ENCODE assay signal across 8 mouse cellular contexts in the genomic region with DNA sequence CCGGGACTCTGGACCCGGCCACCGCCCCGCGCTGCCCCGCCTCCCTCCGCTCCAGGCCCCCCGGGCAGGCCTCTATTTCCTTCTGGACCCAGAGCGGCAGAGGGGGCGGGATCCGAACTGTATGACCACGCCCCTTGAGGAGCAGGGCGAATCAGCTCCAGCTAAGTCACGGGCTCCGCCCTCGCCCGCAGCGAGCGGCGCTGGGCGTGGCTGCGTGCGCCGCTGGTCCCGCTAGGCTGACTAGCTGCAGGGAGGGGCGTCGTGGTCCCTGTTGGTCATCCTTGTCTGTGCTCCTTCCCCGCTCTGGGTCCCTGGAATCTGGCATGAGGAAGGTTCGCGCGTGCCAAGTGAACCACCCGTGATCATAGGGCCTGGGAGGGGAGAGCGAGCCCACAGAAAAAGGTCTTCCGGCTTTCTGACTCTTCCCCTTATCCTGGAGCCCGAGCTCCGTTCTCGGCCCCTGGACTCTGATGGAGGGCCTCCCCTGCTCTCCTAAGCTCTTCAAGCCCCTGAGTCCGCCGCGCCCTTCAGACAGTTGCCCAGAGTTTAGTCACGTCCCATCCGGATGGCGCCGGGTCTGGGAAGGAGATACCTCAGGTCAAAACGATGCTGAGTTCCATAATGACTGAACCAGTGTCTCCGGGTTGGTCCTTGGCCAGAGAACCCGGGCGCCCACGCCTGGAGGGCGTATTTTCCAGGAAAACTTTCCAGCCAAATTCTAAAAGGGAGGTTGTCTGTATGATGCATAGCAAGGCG. TPM values are rescaled to one million over a fixed set of nuclear protein-coding genes. Genes with fewer than 3 reads are reported as not detected.
A peak's percentile ranks its signal among the peaks of the same experiment; 100 is the strongest.
DNase-seq lines count a peak whose midpoint lies in the region; ATAC-seq lines count a peak whose summit lies in the region.

A gene (minus strand): TSS at position 144 of the 756 bp plus-strand sequence.

- 0 out of 2 replicates have a peak, but pooled peaks cover 4% of the 10 kb centered on the region for H3K36me3 ChIP-seq in heart, embryonic 14.5 days (ENCODE audit: control insufficient read depth, insufficient read depth, low read length)
- H3K36me3 ChIP-seq in liver, embryonic 13.5 days, result 0 out of 2 replicates have a peak, but pooled peaks cover 2% of the 10 kb centered on the region
- H3K36me3 ChIP-seq in stomach, embryonic 16.5 days (ENCODE audit: control insufficient read depth, insufficient read depth, low read length), result no peaks in the 10 kb centered on the region

- H3K27ac ChIP-seq in brown adipose tissue, adult 24 weeks (replicated peaks; ENCODE audit: low read depth, low read length), result peak within 1 kb of the TSS; percentile 72
- H3K27ac ChIP-seq in heart, embryonic 14.5 days (replicated peaks in 1 of 2; ENCODE audit: control insufficient read depth in 1 of 2, insufficient read depth in 1 of 2, low read depth in 2 of 2, low read length in 2 of 2), result peak within 1 kb of the TSS; percentile 91 to 92
- peak within 1 kb of the TSS; percentile 78 for H3K27ac ChIP-seq in liver, embryonic 13.5 days
- peak within 1 kb of the TSS; percentile 96 for H3K27ac ChIP-seq in stomach, embryonic 16.5 days (ENCODE audit: low read length)

- H3K4me1 ChIP-seq in brown adipose tissue, adult 24 weeks (ENCODE audit: control insufficient read depth, insufficient read depth, insufficient read length, low read length), result peaks cover 3% of the 10 kb centered on the region; the same call in 1 of the 2 replicates
- peaks cover 3 to 22% of the 10 kb centered on the region in 2 experiments; a peak in 3 of 4 replicates for H3K4me1 ChIP-seq in heart, embryonic 14.5 days (ENCODE audit: control insufficient read depth in 2 of 2, insufficient read depth in 2 of 2, low read length in 2 of 2)
- peaks cover 20% of the 10 kb centered on the region for H3K4me1 ChIP-seq in liver, embryonic 13.5 days (replicated peaks)
- peaks cover 10% of the 10 kb centered on the region for H3K4me1 ChIP-seq in stomach, embryonic 16.5 days (ENCODE audit: control insufficient read depth, insufficient read depth, low read length)

- H3K9me3 ChIP-seq in heart, embryonic 14.5 days (ENCODE audit: control insufficient read depth, low read length), result no peaks in the 10 kb centered on the region
- no peaks in the 10 kb centered on the region for H3K9me3 ChIP-seq in liver, embryonic 13.5 days (replicated peaks)
- H3K9me3 ChIP-seq in stomach, embryonic 16.5 days (replicated peaks; ENCODE audit: control insufficient read depth, low read length), result no peaks in the 10 kb centered on the region

- no peaks in the 10 kb centered on the region for H3K27me3 ChIP-seq in heart, embryonic 14.5 days (ENCODE audit: control insufficient read depth, insufficient read depth, low read length)
- H3K27me3 ChIP-seq in liver, embryonic 13.5 days, result no peaks in the 10 kb centered on the region
- H3K27me3 ChIP-seq in stomach, embryonic 16.5 days (ENCODE audit: control insufficient read depth, insufficient read depth, low read length), result no peaks in the 10 kb centered on the region

- peak within 1 kb of the TSS; percentile 75 for H3K9ac ChIP-seq in heart, embryonic 14.5 days (ENCODE audit: low read length)
- H3K9ac ChIP-seq in liver, embryonic 13.5 days, result peak within 1 kb of the TSS; percentile 85
- peak within 1 kb of the TSS; percentile 82 for H3K9ac ChIP-seq in stomach, embryonic 16.5 days (ENCODE audit: low read length)

- WGBS in heart, embryonic 14.5 days, result under 1% methylated on average over 44 of the region's 51 CpGs
- under 1% methylated on average over 51 of the region's 51 CpGs for WGBS in liver, embryonic 13.5 days (ENCODE audit: insufficient replicate concordance)
- under 1% methylated on average over 51 of the region's 51 CpGs for WGBS in stomach, embryonic 16.5 days

- peak; percentile 96 for ATAC-seq in heart, embryonic 14.5 days (ENCODE audit: insufficient number of reproducible peaks, insufficient read depth, low FRiP score, low read depth)
- ATAC-seq in liver, embryonic 13.5 days (ENCODE audit: low read depth), result peak; percentile 98
- ATAC-seq in stomach, embryonic 16.5 days (ENCODE audit: insufficient read depth, low FRiP score), result peak; percentile 98

- H3K4me3 ChIP-seq in brown adipose tissue, adult 24 weeks (ENCODE audit: insufficient read depth, low read depth, low read length), result peak within 1 kb of the TSS; percentile 95
- H3K4me3 ChIP-seq in heart, embryonic 14.5 days (ENCODE audit: control insufficient read depth in 1 of 2, insufficient read depth in 1 of 2, low read depth in 1 of 2, low read length in 2 of 2), result peak within 1 kb of the TSS; percentile 59 to 92
- peak within 1 kb of the TSS; percentile 83 for H3K4me3 ChIP-seq in liver, embryonic 13.5 days (replicated peaks)
- H3K4me3 ChIP-seq in stomach, embryonic 16.5 days (replicated peaks; ENCODE audit: low read length), result peak within 1 kb of the TSS; percentile 81

- DNase-seq in CD4-positive, CD25-positive, alpha-beta regulatory T cell, adult 2 months (ENCODE audit: low read depth, low spot score), result peak; percentile 97
- peak; percentile 94 for DNase-seq in fibroblast of lung, adult 2 months (ENCODE audit: low read depth)
- DNase-seq in kidney, postnatal 14 days, result peak; percentile 99
- peak; percentile 98 for DNase-seq in liver, embryonic 13.5 days
- DNase-seq in neural tube, embryonic 10.5 days (ENCODE audit: extremely low spot score, low spot score), result peak; percentile 94

- H3K4me2 ChIP-seq in heart, embryonic 14.5 days (ENCODE audit: low read length), result peak within 1 kb of the TSS; percentile 83
- peak within 1 kb of the TSS; percentile 91 for H3K4me2 ChIP-seq in liver, embryonic 13.5 days
- peak within 1 kb of the TSS; percentile 81 for H3K4me2 ChIP-seq in stomach, embryonic 16.5 days (ENCODE audit: low read depth, low read length)

RNA-seq across cellular contexts. Expression of the gene that starts here (rescaled TPM):
- 17.4 and 29.1 TPM in 2 replicates for polyA plus RNA-seq in brown adipose tissue, adult 24 weeks (2012; ENCODE audit: insufficient read depth, insufficient read length, missing spikeins)
- polyA plus RNA-seq in heart, embryonic 14.5 days (2014; fragmentation: Nextera tagmentation; extraction: Ambion mirVana), result 48.7 and 59.8 TPM in 2 replicates
- polyA plus RNA-seq in liver, embryonic 13.5 days (2015; fragmentation: Nextera tagmentation; extraction: Ambion mirVana), result 16.7 and 19.0 TPM in 2 replicates
- 184 and 191 TPM in 2 replicates for polyA plus RNA-seq in stomach, embryonic 16.5 days (2015; fragmentation: Nextera tagmentation; extraction: Ambion mirVana)

Comparison
In these comparisons a context has a peak if more than half of its experiments do, and no peak if none do; other contexts are left out.
1. Peak in every context shown above with its lines: DNase-seq, ATAC-seq, H3K4me3 ChIP-seq and H3K27ac ChIP-seq.